Mouse (Mus musculus) embryonic facial prominence, embryonic 11.5 days (tissue): ENCODE results near the gene Gm20906. TPM values are rescaled to one million over a fixed set of nuclear protein-coding genes. Genes with fewer than 3 reads are reported as not detected.
"Not testable (repeated sequence)": the region's sequence is repeated elsewhere in the genome, so short reads cannot be mapped to it uniquely, and the experiment has no call there.

Experiments used
- ATAC-seq: fragments of 200-750 bp; cut with Nextera tagmentation; replicated peaks from 2 replicates; pipeline ENCODE4 v1.8.0; 2017; ENCODE audit warnings: low read depth; ENCODE audit not compliant: insufficient number of reproducible peaks, low FRiP score, low TSS enrichment
- DNase-seq: peaks from one replicate; pipeline ENCODE4 v3.0.0-alpha.2; 2015; ENCODE audit warnings: low spot score
- H3K27ac ChIP-seq: fragments of 300-500 bp; sonication (generic); replicated peaks from 2 replicates; pipeline ENCODE4 v1.5.1; 2014; ENCODE audit warnings: mild to moderate bottlenecking, low read depth, low read length, control low read depth
- H3K27me3 ChIP-seq: fragments of 300-500 bp; sonication (generic); 2 replicates; pipeline ENCODE4 v1.6.1; 2014; ENCODE audit warnings: mild to moderate bottlenecking, low read length, moderate library complexity, mixed read lengths; ENCODE audit not compliant: control insufficient read depth, insufficient read depth
- H3K36me3 ChIP-seq: fragments of 300-500 bp; sonication (generic); replicated peaks from 2 replicates; pipeline ENCODE4 v1.6.1; 2014; ENCODE audit warnings: low read depth, mild to moderate bottlenecking, low read length, moderate library complexity, mixed read lengths; ENCODE audit not compliant: control insufficient read depth, insufficient read depth
- H3K4me1 ChIP-seq: fragments of 300-500 bp; sonication (generic); 2 replicates; pipeline ENCODE4 v1.6.1; 2014; ENCODE audit warnings: low read length, mixed read lengths; ENCODE audit not compliant: control insufficient read depth, insufficient read depth
- H3K4me2 ChIP-seq: fragments of 300-500 bp; sonication (generic); 2 replicates; pipeline ENCODE4 v1.6.1; 2014; ENCODE audit warnings: low read depth, mild to moderate bottlenecking, control low read depth, low read length, moderate library complexity
- H3K4me3 ChIP-seq: fragments of 300-500 bp; sonication (generic); 2 replicates; pipeline ENCODE4 v1.5.1; 2014; ENCODE audit warnings: low read depth, low read length, control low read depth
- H3K9ac ChIP-seq: fragments of 300-500 bp; sonication (generic); replicated peaks from 2 replicates; pipeline ENCODE4 v1.6.1; 2014; ENCODE audit warnings: mild to moderate bottlenecking, control low read depth, low read length
- H3K9me3 ChIP-seq: fragments of 300-500 bp; sonication (generic); replicated peaks from 2 replicates; pipeline ENCODE4 v1.6.1; 2016; ENCODE audit warnings: mild to moderate bottlenecking, low read length, inconsistent platforms, mixed read lengths; ENCODE audit not compliant: control insufficient read depth
- WGBS: fragments of 180-500 bp; shearing (Covaris S2); extraction: QIAGEN DNeasy Blood & Tissue Kit; methylation state at CpG from one replicate; pipeline ENCODE4 v1.1.7; 2014; 5-methylcytosine and 5-hydroxymethylcytosine counted together
- polyA plus RNA-seq: library from polyadenylated mRNA; unstranded; fragments of >200 nt; fragmentation: Nextera tagmentation; extraction: Ambion mirVana; gene quantifications from 2 replicates; pipeline ENCODE4 v1.2.1, GENCODE M21; 2014

The Gm20906 gene
- not detected in 2 replicates for polyA plus RNA-seq

DNA sequence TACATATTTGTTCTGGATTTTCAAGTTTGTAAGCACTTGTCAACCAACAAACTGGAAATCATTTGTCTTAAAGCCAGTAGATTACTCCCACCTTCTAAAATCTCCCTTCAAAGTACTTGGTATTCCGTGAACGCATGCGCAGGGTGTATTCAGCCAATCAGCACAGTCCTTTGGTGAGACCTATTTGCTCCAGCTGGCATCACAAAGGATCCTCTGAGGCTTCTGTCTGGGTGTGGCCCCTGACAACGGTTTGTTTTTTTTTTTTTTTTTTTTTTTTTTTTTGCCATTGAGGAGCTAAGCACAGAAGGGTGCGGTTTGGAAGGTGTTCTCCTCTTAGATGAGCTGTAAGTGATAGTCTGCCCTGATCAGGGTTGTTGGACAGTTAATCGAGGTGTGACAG, at the start of gene Gm20906:
TSS of gene Gm20906 (plus strand) at position 301 of the 400 bp plus-strand sequence.
- DNase-seq, ATAC-seq, H3K4me1 ChIP-seq, H3K4me3 ChIP-seq, H3K9ac ChIP-seq, H3K9me3 ChIP-seq, H3K27me3 ChIP-seq, H3K27ac ChIP-seq, H3K36me3 ChIP-seq, H3K4me2 ChIP-seq: not testable (repeated sequence)
- WGBS = 57% methylated on average over 1 of the region's 6 CpGs
